Mouse (Mus musculus) hindbrain, embryonic 11.5 days (tissue): ENCODE measurements around the gene Hspb6. TPM values are rescaled to one million over a fixed set of nuclear protein-coding genes. Genes with fewer than 3 reads are reported as not detected.

Experiments
- ATAC-seq: fragments of 200-750 bp; cut with Nextera tagmentation; 2 replicates; pipeline ENCODE4 v1.8.0; 2017; ENCODE audit warnings: mild to moderate bottlenecking, moderate TSS enrichment, moderate library complexity; ENCODE audit not compliant: low FRiP score
- DNase-seq: peaks from one replicate; pipeline ENCODE4 v3.0.0-alpha.2; 2015; ENCODE audit warnings: low spot score
- H3K27ac ChIP-seq: fragments of 300-500 bp; sonication (generic); 2 replicates; pipeline ENCODE4 v1.5.1; 2014; ENCODE audit warnings: mild to moderate bottlenecking, low read depth, low read length
- H3K27me3 ChIP-seq: fragments of 300-500 bp; sonication (generic); 2 replicates; pipeline ENCODE4 v1.6.1; 2014; ENCODE audit warnings: mild to moderate bottlenecking, low read length, moderate library complexity, mixed read lengths; ENCODE audit not compliant: control insufficient read depth, insufficient read depth
- H3K36me3 ChIP-seq: fragments of 300-500 bp; sonication (generic); 2 replicates; pipeline ENCODE4 v1.6.1; 2014; ENCODE audit warnings: mild to moderate bottlenecking, low read length, moderate library complexity, mixed read lengths; ENCODE audit not compliant: control insufficient read depth, insufficient read depth
- H3K4me1 ChIP-seq: fragments of 300-500 bp; sonication (generic); replicated peaks from 2 replicates; pipeline ENCODE4 v1.6.1; 2014; ENCODE audit warnings: low read length, mixed read lengths; ENCODE audit not compliant: control insufficient read depth, insufficient read depth
- H3K4me2 ChIP-seq: fragments of 300-500 bp; sonication (generic); replicated peaks from 2 replicates; pipeline ENCODE4 v1.6.1; 2014; ENCODE audit warnings: mild to moderate bottlenecking, low read depth, low read length
- H3K4me3 ChIP-seq: fragments of 300-500 bp; sonication (generic); 2 replicates; pipeline ENCODE4 v1.5.1; 2014; ENCODE audit warnings: low read depth, low read length
- H3K9ac ChIP-seq: fragments of 300-500 bp; sonication (generic); 2 replicates; pipeline ENCODE4 v1.6.1; 2014; ENCODE audit warnings: low read depth, low read length
- H3K9me3 ChIP-seq: fragments of 300-500 bp; sonication (generic); 2 replicates; pipeline ENCODE4 v1.6.1; 2016; ENCODE audit warnings: low read length; ENCODE audit not compliant: control insufficient read depth
- WGBS: fragments of 180-500 bp; shearing (Covaris S2); extraction: QIAGEN DNeasy Blood & Tissue Kit; methylation state at CpG from one replicate; pipeline ENCODE4 v1.1.7; 2014; 5-methylcytosine and 5-hydroxymethylcytosine counted together
- polyA plus RNA-seq: library from polyadenylated mRNA; unstranded; fragments of >200 nt; fragmentation: Nextera tagmentation; extraction: Ambion mirVana; gene quantifications from 2 replicates; pipeline ENCODE4 v1.2.1, GENCODE M21; 2014

Hspb6 gene
- polyA plus RNA-seq, 1 experiment from 2014 or later, result 4.0 TPM

DNA sequence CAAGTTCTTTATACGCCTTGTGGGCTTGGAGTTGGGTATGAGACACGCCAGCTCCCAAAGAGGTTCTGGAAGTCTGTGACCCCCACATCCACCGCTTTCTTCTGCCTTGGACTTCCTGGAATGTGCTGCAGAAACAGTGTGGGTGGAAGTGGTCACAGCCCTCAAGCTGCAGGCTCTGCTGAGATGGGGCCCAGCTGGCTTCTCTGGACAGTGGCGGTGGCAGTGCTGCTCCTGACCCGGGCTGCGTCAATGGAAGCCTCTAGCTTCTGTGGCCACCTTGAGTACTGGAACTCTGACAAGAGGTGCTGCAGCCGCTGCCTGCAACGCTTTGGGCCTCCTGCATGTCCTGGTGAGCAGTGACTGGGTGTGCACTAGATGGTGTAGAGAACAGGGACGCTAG is 14.1 kb downstream of the Hspb6 start:
- WGBS, result 91% methylated on average over 9 of the region's 9 CpGs
- H3K4me2 ChIP-seq, result no peak overlapping the region
- no peak overlapping the region for H3K4me3 ChIP-seq
- DNase-seq (no peak), ATAC-seq (no peak)
- H3K9me3 ChIP-seq, result no peaks in the 10 kb centered on the region
- H3K27me3 ChIP-seq, result no peaks in the 10 kb centered on the region
- H3K27ac ChIP-seq, result no peak overlapping the region
- H3K9ac ChIP-seq, result no peak overlapping the region
- peaks cover 7% of the 10 kb centered on the region; the same call in 1 of the 2 replicates for H3K36me3 ChIP-seq
- H3K4me1 ChIP-seq, result no peaks in the 10 kb centered on the region

DNA sequence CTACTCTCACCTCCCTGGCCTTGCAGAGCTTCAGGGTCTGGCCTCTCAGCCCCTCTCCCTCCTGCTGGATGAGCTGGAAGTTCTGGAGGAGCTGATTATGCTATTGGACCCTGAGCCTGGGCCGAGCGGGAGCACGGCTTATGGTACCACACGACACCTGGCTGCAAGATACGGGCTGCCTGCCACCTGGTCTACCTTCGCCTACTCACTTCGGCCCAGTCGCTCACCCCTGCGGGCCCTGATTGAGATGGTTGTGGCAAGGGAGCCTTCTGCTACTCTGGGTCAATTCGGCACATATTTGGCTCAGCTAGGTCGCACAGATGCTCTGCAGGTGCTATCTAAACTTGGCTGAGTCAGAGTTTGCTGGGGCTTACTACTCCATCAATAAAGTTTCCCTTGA is 15.6 kb downstream of the Hspb6 start:
- no peaks in the 10 kb centered on the region for H3K27me3 ChIP-seq
- H3K9me3 ChIP-seq, result no peaks in the 10 kb centered on the region
- no peak for ATAC-seq
- no peak overlapping the region for H3K4me3 ChIP-seq
- no peak for DNase-seq
- peaks cover 8% of the 10 kb centered on the region for H3K36me3 ChIP-seq
- no peak overlapping the region for H3K4me2 ChIP-seq
- no peak overlapping the region for H3K27ac ChIP-seq
- H3K4me1 ChIP-seq, result no peaks in the 10 kb centered on the region
- no peak overlapping the region for H3K9ac ChIP-seq
- WGBS, result 88% methylated on average over 11 of the region's 11 CpGs

DNA sequence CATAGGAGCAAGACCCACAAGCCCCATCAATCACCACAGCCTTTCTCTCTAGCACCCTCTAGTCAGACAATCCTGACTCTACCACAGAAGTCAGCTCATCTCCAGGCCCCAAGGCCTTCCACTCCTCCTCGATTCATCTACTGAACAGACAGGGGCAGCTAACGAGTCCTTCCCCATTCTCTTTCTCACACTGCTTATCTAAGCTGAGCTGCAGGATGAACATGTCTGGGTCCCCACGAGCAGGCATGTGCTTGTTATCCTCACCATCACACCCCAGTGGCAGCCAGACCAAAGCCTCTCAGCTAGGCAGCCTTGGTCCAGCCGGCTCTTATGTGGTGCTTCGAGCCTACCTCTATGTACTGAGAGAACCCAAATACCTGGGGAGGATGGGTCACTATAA is 20.4 kb downstream of the Hspb6 start:
- Histone ChIP-seq H3K9ac (no peak overlapping the region), H3K36me3 (peaks cover 30% of the 10 kb centered on the region), H3K4me3 (no peak overlapping the region), H3K4me2 (no peak overlapping the region), H3K27me3 (no peaks in the 10 kb centered on the region), H3K27ac (no peak overlapping the region), H3K9me3 (no peaks in the 10 kb centered on the region), H3K4me1 (no peaks in the 10 kb centered on the region)
- ATAC-seq (no peak), DNase-seq (no peak)
- 89% methylated on average over 5 of the region's 5 CpGs for WGBS

DNA sequence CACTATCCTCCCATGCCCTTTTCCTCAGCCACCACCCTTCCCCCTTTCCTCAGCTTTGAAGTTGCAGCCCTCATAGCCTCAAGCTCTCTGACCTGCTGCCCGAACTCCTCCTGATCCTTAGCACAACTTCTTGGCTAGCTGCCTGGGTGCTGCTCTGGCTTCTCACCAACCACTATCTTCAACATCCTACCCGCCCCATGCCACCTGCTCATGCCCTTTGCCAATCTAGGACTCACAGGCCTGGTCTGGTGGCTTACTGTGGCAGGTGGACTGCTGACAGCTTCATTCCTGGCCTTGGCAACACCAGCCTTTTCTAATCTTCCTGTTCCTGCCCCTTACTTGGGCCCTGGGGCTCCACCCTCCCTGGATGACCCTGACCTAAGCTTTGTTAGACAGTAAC is 21.0 kb downstream of the Hspb6 start:
- no peak for DNase-seq
- 84% methylated on average over 2 of the region's 2 CpGs for WGBS
- H3K4me1 ChIP-seq, result no peaks in the 10 kb centered on the region
- H3K36me3 ChIP-seq, result peaks cover 30% of the 10 kb centered on the region
- no peak overlapping the region for H3K4me2 ChIP-seq
- H3K27me3 ChIP-seq, result no peaks in the 10 kb centered on the region
- no peak overlapping the region for H3K4me3 ChIP-seq
- H3K9ac ChIP-seq, result no peak overlapping the region
- H3K9me3 ChIP-seq, result no peaks in the 10 kb centered on the region
- no peak overlapping the region for H3K27ac ChIP-seq
- no peak for ATAC-seq

DNA sequence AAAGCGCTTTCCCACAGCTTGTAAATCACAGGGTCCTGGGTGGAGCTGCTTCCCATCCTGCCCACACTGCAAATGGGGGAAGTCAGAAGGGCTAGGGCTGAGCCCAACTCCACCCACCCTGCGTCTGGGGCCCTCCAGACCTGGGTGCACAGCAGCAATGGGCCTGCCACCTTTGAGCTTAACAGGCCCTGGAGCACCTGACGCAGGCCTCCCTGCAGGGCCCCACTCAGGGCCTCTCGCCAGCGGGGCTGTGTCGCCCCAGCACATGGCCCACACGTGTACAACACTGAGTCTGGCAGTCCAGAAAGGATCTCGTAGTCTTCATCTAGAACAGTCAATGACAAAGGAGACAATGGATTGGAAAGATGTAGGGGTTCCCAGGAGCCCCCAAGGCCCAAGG is 28.0 kb downstream of the Hspb6 start:
- WGBS, result 94% methylated on average over 8 of the region's 8 CpGs
- H3K27me3 ChIP-seq, result no peaks in the 10 kb centered on the region
- H3K9ac ChIP-seq, result no peak overlapping the region
- H3K4me3 ChIP-seq, result no peak overlapping the region
- ATAC-seq (no peak), DNase-seq (no peak)
- H3K4me2 ChIP-seq, result no peak overlapping the region
- no peaks in the 10 kb centered on the region for H3K4me1 ChIP-seq
- no peak overlapping the region for H3K27ac ChIP-seq
- no peaks in the 10 kb centered on the region for H3K9me3 ChIP-seq
- H3K36me3 ChIP-seq, result peaks cover 46% of the 10 kb centered on the region

DNA sequence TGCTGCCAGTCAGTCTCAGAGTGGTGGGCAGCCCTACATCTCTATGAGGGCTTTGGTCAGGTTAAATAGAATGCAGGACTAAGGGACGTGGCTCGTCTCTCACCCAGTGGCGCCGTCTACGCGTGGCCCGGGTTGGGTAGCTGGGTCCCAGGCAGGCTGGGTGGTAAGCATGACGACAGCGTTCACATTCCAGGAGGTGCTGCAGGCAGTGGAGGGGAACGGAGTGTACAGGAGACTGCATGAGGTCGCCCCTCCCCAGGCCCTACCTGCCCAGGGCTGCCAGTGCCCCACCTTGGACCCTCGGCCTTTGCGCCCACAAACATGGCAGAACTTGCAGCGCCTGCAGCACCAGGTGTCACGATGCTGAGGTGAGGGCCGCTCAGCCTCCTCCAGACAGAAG is 29.6 kb downstream of the Hspb6 start:
- Histone ChIP-seq H3K4me3 (no peak overlapping the region), H3K36me3 (peaks cover 34% of the 10 kb centered on the region), H3K4me1 (no peaks in the 10 kb centered on the region), H3K9me3 (no peaks in the 10 kb centered on the region), H3K9ac (no peak overlapping the region), H3K4me2 (no peak overlapping the region), H3K27ac (no peak overlapping the region), H3K27me3 (no peaks in the 10 kb centered on the region)
- DNase-seq (no peak), ATAC-seq (no peak)
- 96% methylated on average over 16 of the region's 16 CpGs for WGBS

DNA sequence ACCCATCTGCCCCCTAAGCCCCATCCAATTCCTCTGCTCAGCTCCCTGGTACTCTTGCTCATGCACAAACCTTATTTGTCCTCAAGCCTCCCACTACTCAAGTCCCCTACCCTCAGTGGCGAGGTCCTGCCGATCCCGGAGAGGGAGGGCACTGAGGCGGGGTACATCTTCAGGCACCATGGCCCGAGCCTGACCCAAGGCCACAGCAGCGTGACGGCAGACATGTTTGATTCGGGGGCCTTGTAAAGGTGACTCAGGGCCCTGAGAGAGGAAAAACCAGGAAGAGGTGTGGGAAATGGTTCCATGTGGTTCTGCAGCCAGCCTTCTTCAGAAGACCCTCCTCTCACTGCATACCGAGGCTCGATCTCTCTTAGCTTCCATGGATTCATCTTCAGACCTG is 32.4 kb downstream of the Hspb6 start:
- ATAC-seq, result no peak
- Histone ChIP-seq H3K9ac (no peak overlapping the region), H3K36me3 (peaks cover 23% of the 10 kb centered on the region), H3K4me2 (no peak overlapping the region), H3K27ac (no peak overlapping the region), H3K4me3 (no peak overlapping the region), H3K4me1 (peaks cover 5% of the 10 kb centered on the region), H3K27me3 (no peaks in the 10 kb centered on the region), H3K9me3 (no peaks in the 10 kb centered on the region)
- DNase-seq, result no peak
- WGBS, result 93% methylated on average over 10 of the region's 10 CpGs

DNA sequence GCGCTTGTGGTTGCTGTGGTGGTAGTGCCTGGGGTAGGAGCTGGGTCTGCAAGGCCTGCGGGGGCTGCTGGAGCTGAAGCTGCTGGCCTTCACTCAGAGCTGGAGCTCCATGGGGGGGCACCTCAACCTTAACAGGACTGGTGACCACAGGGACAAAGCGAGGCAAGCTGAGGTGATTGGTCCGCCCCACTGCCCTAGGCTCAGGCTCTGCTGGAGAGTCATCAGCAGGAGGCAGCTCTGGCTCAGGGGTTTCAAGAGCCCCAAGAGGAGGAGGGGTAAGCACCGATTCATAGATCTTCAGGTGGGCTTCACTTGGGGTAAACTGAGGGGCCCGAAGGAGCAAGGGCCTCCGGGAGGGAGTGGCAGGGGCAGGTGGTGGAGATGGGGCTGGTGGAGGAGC is 33.2 kb downstream of the Hspb6 start:
- DNase-seq (no peak), ATAC-seq (no peak)
- peaks cover 5% of the 10 kb centered on the region for H3K4me1 ChIP-seq
- no peaks in the 10 kb centered on the region for H3K27me3 ChIP-seq
- H3K4me3 ChIP-seq, result no peak overlapping the region
- peaks cover 17% of the 10 kb centered on the region; the same call in 1 of the 2 replicates for H3K36me3 ChIP-seq
- H3K4me2 ChIP-seq, result no peak overlapping the region
- H3K27ac ChIP-seq, result no peak overlapping the region
- no peaks in the 10 kb centered on the region for H3K9me3 ChIP-seq
- H3K9ac ChIP-seq, result no peak overlapping the region
- WGBS, result 94% methylated on average over 7 of the region's 7 CpGs

DNA sequence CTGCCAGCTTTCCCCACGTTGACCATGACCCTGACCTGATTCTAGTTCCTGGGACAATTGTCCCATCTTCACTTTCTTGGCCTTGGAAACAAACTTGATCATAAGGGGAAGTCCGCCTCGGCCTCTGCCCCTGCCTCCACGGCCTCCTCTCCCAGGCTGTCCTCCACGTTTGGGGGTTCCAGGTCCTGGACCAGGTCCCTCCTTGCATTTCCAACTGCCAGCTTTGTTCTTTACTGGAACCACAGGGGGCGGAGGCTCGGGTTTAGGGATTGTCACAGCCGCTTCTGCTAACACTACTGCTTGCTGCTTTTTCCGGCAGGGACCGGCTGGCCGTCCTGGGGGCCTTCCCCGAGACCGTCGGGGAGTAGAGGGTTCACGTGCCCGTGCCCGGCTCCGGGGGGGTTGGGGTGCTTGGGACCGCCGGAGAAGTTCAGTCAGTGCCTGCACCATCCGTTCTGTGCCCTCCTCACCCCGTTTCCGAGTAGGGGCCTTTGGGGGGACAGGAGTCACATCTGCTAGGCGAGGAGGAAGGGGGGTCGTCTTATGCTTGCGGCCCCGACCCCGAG is 34.6 kb downstream of the Hspb6 start:
- peak overlapping the region; percentile 80 for H3K4me3 ChIP-seq
- no peak overlapping the region for H3K9ac ChIP-seq
- H3K27me3 ChIP-seq, result no peaks in the 10 kb centered on the region
- DNase-seq (no peak), ATAC-seq (no peak)
- H3K36me3 ChIP-seq, result peaks cover 13% of the 10 kb centered on the region; the same call in 1 of the 2 replicates
- no peaks in the 10 kb centered on the region for H3K9me3 ChIP-seq
- 93% methylated on average over 27 of the region's 28 CpGs for WGBS
- peaks cover 5% of the 10 kb centered on the region for H3K4me1 ChIP-seq
- H3K4me2 ChIP-seq, result no peak overlapping the region
- no peak overlapping the region for H3K27ac ChIP-seq
